Mouse (Mus musculus): ENCODE data around the gene Trim3. TPM values are rescaled to one million over a fixed set of nuclear protein-coding genes. Genes with fewer than 3 reads are reported as not detected.

The Trim3 gene
- 42.8 TPM for polyA plus RNA-seq (2012; fragmentation: generic; extraction: Trizol)

DNA sequence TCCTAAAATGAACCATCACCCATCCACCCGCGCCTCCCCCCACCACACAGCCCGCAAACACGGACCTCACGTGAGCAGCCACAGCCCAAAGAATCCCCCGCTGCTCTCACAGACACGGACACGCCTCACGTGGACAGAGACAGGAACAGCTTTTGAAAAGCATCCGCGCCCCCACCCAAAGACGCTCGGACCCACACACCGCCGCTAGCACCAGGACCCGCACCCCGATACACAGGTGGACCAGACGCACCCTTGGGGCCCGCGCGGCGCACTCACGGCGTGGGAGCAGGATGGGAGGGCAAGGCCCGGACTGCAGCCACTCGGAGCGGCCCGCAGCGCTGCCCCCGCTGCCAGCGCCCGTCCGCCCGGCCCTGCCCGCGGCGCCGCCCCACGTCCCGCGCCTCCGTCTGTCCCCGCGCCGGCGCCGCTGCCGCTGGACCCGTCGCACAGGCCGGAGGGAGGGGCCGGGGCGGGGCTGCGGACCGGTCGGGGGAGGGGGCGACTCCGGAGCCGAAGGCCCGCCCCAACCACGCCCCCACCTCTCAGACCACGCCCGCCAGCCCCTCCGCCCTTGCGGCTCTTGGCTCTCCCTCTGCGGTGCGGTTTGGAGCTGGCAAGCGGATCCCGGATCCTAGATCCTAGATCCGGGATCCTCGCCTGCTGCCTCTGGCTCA lies at the start of gene Trim3:
TSS of gene Trim3 (minus strand) at position 445 of the 674 bp plus-strand sequence.
- peaks cover 4% of the 10 kb centered on the region for H3K36me3 ChIP-seq (ENCODE audit: control insufficient read depth, insufficient read depth)

DNA sequence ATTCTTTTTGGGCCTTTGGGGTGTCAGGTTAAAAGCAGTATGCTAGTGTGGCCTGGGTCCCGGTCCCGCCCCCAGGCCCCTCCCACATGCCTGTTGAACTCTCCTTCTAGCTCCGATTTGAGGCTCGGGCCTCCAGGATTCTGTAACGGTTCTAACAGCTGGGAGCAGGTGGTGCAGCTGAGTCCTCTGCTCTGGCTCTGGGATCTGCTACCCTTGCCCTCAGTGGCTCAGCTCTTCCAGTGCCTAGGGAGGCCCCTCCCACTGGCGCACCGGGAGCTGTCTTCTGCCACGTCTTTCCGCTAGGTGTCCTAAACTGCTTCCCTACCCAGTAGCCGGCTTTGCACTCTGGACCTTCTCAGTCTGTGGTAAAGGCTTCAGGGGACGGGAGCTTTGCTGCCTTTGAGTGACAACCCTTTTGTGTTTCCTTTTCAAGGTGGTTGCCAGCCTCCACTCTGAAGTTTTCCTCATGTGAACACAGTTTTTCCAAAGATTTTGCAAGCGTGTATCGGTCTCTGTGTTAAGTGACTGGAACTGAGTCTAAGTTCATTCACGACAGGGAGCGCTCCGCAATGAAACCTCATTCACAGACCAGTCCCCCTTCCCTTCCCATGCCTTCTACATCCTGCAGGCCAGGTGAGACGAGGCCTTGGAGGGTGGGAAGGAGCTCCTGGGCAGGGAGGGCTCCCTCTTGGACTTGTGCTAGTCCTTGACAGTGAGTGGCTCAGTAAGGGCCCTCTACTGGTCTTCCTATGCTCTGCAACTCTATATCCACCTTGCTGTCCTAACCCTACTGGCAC lies 17.5 kb upstream of the Trim3 start, which contains the start of gene Dnhd1:
TSS of gene Dnhd1 (plus strand) at position 189 of the 797 bp plus-strand sequence.
- H3K79me2 ChIP-seq (ENCODE audit: control insufficient read depth, insufficient read depth) = no peaks in the 10 kb centered on the region
- no peaks in the 10 kb centered on the region for H3K36me3 ChIP-seq (ENCODE audit: control insufficient read depth, insufficient read depth)
- TF ChIP-seq USF1 (IDR thresholded peaks at IDR 0.05; ENCODE audit: low read depth) = no peak
- no peak for TF ChIP-seq REST (IDR thresholded peaks at IDR 0.05; ENCODE audit: insufficient read depth, insufficient read length)
- TF ChIP-seq MYOG (IDR thresholded peaks at IDR 0.05; ENCODE audit: control insufficient read depth in 1 of 3, insufficient read depth in 1 of 3, insufficient read length in 2 of 3, low read depth in 2 of 3) = peak in 1 of 3 experiments; percentile 45
- TF ChIP-seq MAX (IDR thresholded peaks at IDR 0.05; ENCODE audit: low read depth) = no peak
- no peak for TF ChIP-seq POLR2A (IDR thresholded peaks at IDR 0.05; ENCODE audit: insufficient read length, low read depth)
- no peak for TF ChIP-seq CEBPB (IDR thresholded peaks at IDR 0.05; ENCODE audit: insufficient read depth, poor library complexity, severe bottlenecking)
- no peak for TF ChIP-seq SRF (IDR thresholded peaks at IDR 0.05; ENCODE audit: control insufficient read depth, insufficient read length, low read depth)
- TF ChIP-seq MYOD1 (IDR thresholded peaks at IDR 0.05; ENCODE audit: control insufficient read depth in 1 of 3, insufficient read length in 2 of 3, low read depth in 2 of 3) = peak; percentile 9 to 38 (median 34)
- TF ChIP-seq TCF12 (IDR thresholded peaks at IDR 0.05; ENCODE audit: insufficient read depth, poor library complexity, severe bottlenecking) = no peak
- no peak within 1 kb of the TSS for H3ac ChIP-seq (ENCODE audit: control insufficient read depth, insufficient read length)
- no peaks in the 10 kb centered on the region for H3K27me3 ChIP-seq (ENCODE audit: control insufficient read depth, insufficient read depth, insufficient read length)
- H3K4me3 ChIP-seq = peak within 1 kb of the TSS; percentile 2
- peak within 1 kb of the TSS; percentile 87 for H3K4me2 ChIP-seq (ENCODE audit: low read depth)

More for the DNA sequence above, at the start of gene Trim3:
- H3K79me2 ChIP-seq (ENCODE audit: control insufficient read depth, insufficient read depth) = peaks cover 43% of the 10 kb centered on the region
- H3ac ChIP-seq (ENCODE audit: control insufficient read depth, insufficient read length) = peak within 1 kb of the TSS; percentile 71
- H3K27me3 ChIP-seq (ENCODE audit: control insufficient read depth, insufficient read depth, insufficient read length) = no peaks in the 10 kb centered on the region
- peak within 1 kb of the TSS; percentile 76 for H3K4me3 ChIP-seq
- H3K4me2 ChIP-seq (ENCODE audit: low read depth) = peak within 1 kb of the TSS; percentile 88
- TF ChIP-seq CEBPB (IDR thresholded peaks at IDR 0.05; ENCODE audit: insufficient read depth, poor library complexity, severe bottlenecking) (no peak), REST (IDR thresholded peaks at IDR 0.05; ENCODE audit: insufficient read depth, insufficient read length) (no peak), MAX (IDR thresholded peaks at IDR 0.05; ENCODE audit: low read depth) (no peak), TCF3 (IDR thresholded peaks at IDR 0.05; ENCODE audit: insufficient read length, low read depth) (no peak), POLR2A (IDR thresholded peaks at IDR 0.05; ENCODE audit: insufficient read length, low read depth) (peak; percentile 89), MYOG (IDR thresholded peaks at IDR 0.05; ENCODE audit: control insufficient read depth in 1 of 3, insufficient read depth in 1 of 3, insufficient read length in 2 of 3, low read depth in 2 of 3) (peak in 1 of 3 experiments; percentile 3), MYOD1 (IDR thresholded peaks at IDR 0.05; ENCODE audit: control insufficient read depth in 1 of 3, insufficient read length in 2 of 3, low read depth in 2 of 3) (peak in 1 of 3 experiments; percentile 25), E2F4 (IDR thresholded peaks at IDR 0.05; ENCODE audit: insufficient read depth) (no peak), USF1 (IDR thresholded peaks at IDR 0.05; ENCODE audit: low read depth) (no peak), POLR2AphosphoS2 (IDR thresholded peaks at IDR 0.05; ENCODE audit: insufficient read length, low read depth) (peak; percentile 90), TCF12 (IDR thresholded peaks at IDR 0.05; ENCODE audit: insufficient read depth, poor library complexity, severe bottlenecking) (no peak), SRF (IDR thresholded peaks at IDR 0.05; ENCODE audit: control insufficient read depth, insufficient read length, low read depth) (no peak)

DNA sequence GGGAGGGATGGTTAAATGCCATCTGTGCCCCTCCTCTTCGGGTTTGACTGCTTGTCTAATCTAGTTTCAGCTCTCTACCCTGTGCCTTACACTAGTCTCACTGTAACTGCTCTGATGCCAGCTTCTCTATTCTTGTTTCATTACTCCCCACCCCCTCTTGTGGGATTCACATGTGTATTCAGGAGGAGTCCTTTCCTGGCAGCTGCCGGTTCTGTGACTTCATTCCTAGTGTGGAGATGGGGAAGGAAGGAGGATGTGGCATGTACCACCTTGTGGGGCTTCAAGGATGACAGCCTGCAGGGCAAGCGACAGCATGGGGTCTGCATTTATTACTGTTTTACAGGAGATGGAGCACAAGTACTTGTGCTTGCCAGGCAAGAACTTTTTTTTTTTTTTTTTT lies 8.6 kb upstream of the Trim3 start:
- TF ChIP-seq SRF (IDR thresholded peaks at IDR 0.05; ENCODE audit: control insufficient read depth, insufficient read length, low read depth) (no peak), E2F4 (IDR thresholded peaks at IDR 0.05; ENCODE audit: insufficient read depth) (no peak), MYOG (IDR thresholded peaks at IDR 0.05; ENCODE audit: control insufficient read depth in 1 of 3, insufficient read depth in 1 of 3, insufficient read length in 2 of 3, low read depth in 2 of 3) (no peak), TCF3 (IDR thresholded peaks at IDR 0.05; ENCODE audit: insufficient read length, low read depth) (no peak), POLR2AphosphoS2 (IDR thresholded peaks at IDR 0.05; ENCODE audit: insufficient read length, low read depth) (no peak), USF1 (IDR thresholded peaks at IDR 0.05; ENCODE audit: low read depth) (no peak), MAX (IDR thresholded peaks at IDR 0.05; ENCODE audit: low read depth) (no peak), MYOD1 (IDR thresholded peaks at IDR 0.05; ENCODE audit: control insufficient read depth in 1 of 3, insufficient read length in 2 of 3, low read depth in 2 of 3) (no peak), POLR2A (IDR thresholded peaks at IDR 0.05; ENCODE audit: insufficient read length, low read depth) (no peak), CEBPB (IDR thresholded peaks at IDR 0.05; ENCODE audit: insufficient read depth, poor library complexity, severe bottlenecking) (no peak), TCF12 (IDR thresholded peaks at IDR 0.05; ENCODE audit: insufficient read depth, poor library complexity, severe bottlenecking) (no peak), REST (IDR thresholded peaks at IDR 0.05; ENCODE audit: insufficient read depth, insufficient read length) (no peak)
- peak overlapping the region; percentile 96 for H3K4me3 ChIP-seq

DNA sequence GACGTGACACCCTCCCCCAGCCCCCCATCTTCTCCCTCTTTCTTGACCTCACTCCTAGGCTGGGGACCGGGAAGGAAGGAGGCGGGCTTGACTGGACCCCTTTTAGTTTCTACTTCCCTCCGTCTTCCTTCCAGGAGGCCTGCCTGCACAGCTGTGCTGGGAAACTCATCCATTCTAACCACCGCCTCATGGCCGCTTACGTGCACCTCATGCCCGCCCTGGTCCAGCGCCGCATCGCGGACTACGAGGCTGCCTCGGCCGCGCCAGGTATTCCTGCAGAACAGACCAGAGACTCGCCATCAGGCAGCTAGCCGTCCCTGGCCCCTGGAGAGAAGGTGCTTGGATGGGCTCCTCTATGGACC lies 7.5 kb upstream of the Trim3 start:
- Histone ChIP-seq H3ac (ENCODE audit: control insufficient read depth, insufficient read length) (peak overlapping the region; percentile 75), H3K36me3 (ENCODE audit: control insufficient read depth, insufficient read depth) (peaks cover 16% of the 10 kb centered on the region), H3K27me3 (ENCODE audit: control insufficient read depth, insufficient read depth, insufficient read length) (no peaks in the 10 kb centered on the region), H3K4me2 (ENCODE audit: low read depth) (peak overlapping the region; percentile 89), H3K79me2 (ENCODE audit: control insufficient read depth, insufficient read depth) (peaks cover 25% of the 10 kb centered on the region), H3K4me3 (peak overlapping the region; percentile 96)
- TF ChIP-seq USF1 (IDR thresholded peaks at IDR 0.05; ENCODE audit: low read depth) = no peak
- TF ChIP-seq POLR2AphosphoS2 (IDR thresholded peaks at IDR 0.05; ENCODE audit: insufficient read length, low read depth) = no peak
- no peak for TF ChIP-seq MAX (IDR thresholded peaks at IDR 0.05; ENCODE audit: low read depth)
- TF ChIP-seq MYOG (IDR thresholded peaks at IDR 0.05; ENCODE audit: control insufficient read depth in 1 of 3, insufficient read depth in 1 of 3, insufficient read length in 2 of 3, low read depth in 2 of 3) = no peak
- TF ChIP-seq CEBPB (IDR thresholded peaks at IDR 0.05; ENCODE audit: insufficient read depth, poor library complexity, severe bottlenecking) = no peak
- TF ChIP-seq SRF (IDR thresholded peaks at IDR 0.05; ENCODE audit: control insufficient read depth, insufficient read length, low read depth) = no peak
- no peak for TF ChIP-seq TCF12 (IDR thresholded peaks at IDR 0.05; ENCODE audit: insufficient read depth, poor library complexity, severe bottlenecking)
- no peak for TF ChIP-seq POLR2A (IDR thresholded peaks at IDR 0.05; ENCODE audit: insufficient read length, low read depth)
- no peak for TF ChIP-seq E2F4 (IDR thresholded peaks at IDR 0.05; ENCODE audit: insufficient read depth)
- TF ChIP-seq TCF3 (IDR thresholded peaks at IDR 0.05; ENCODE audit: insufficient read length, low read depth) = no peak
- no peak for TF ChIP-seq REST (IDR thresholded peaks at IDR 0.05; ENCODE audit: insufficient read depth, insufficient read length)
- TF ChIP-seq MYOD1 (IDR thresholded peaks at IDR 0.05; ENCODE audit: control insufficient read depth in 1 of 3, insufficient read length in 2 of 3, low read depth in 2 of 3) = no peak

More for the DNA sequence above, 8.6 kb upstream of the Trim3 start:
- Histone ChIP-seq H3K36me3 (ENCODE audit: control insufficient read depth, insufficient read depth) (peaks cover 12% of the 10 kb centered on the region), H3ac (ENCODE audit: control insufficient read depth, insufficient read length) (no peak overlapping the region), H3K27me3 (ENCODE audit: control insufficient read depth, insufficient read depth, insufficient read length) (no peaks in the 10 kb centered on the region), H3K4me2 (ENCODE audit: low read depth) (peak overlapping the region; percentile 89), H3K79me2 (ENCODE audit: control insufficient read depth, insufficient read depth) (peaks cover 25% of the 10 kb centered on the region)
